Mouse (Mus musculus) adrenal gland, adult 18-20 months (tissue): ENCODE results near the gene Olfr1413. TPM values are rescaled to one million over a fixed set of nuclear protein-coding genes. Genes with fewer than 3 reads are reported as not detected.
A peak's percentile ranks its signal among the peaks of the same experiment; 100 is the strongest.

Experiments
- DNase-seq, 2 experiments: peaks; one replicate each; pipeline ENCODE4 v3.0.0; 2021 to 2022; ENCODE audit warnings: low spot score in 2 of 2
- long read RNA-seq, 2 experiments: library from polyadenylated mRNA; stranded (forward); transcript quantifications; one replicate each; pipeline ENCODE4 v2.0.0; 2021
- total RNA-seq, 2 experiments: library from RNA; stranded (reverse); gene quantifications; 1 replicate in 1 of 2; 2 replicates in 1 of 2; pipeline ENCODE4 v1.2.3; 2021

The Olfr1413 gene
- not detected for total RNA-seq
- long read RNA-seq, experiment 1: 0 reads
- long read RNA-seq, experiment 2: 0 reads

DNA sequence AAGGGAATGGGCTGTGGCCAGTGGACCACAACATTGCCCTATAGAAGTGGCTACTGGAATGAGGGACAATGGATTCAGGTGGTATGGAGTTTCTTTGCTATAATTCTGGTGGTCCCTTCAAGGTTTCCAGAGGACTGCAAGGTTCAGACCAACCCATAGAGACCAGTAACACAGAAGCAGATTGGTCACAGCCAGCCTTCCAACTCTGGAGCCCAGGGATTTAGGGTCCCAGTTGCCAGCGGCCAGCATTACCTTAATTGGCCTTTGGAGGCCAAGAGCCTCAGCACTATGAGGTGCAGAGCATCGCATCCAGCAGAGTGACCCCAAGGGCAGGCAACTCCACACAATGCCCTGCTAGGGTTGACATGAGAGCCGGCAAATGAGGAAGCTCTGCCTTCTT lies at the start of gene Olfr1413:
Gene Olfr1413 (plus strand): TSS at position 301 of the 400 bp plus-strand sequence.
- DNase-seq: no peak

DNA sequence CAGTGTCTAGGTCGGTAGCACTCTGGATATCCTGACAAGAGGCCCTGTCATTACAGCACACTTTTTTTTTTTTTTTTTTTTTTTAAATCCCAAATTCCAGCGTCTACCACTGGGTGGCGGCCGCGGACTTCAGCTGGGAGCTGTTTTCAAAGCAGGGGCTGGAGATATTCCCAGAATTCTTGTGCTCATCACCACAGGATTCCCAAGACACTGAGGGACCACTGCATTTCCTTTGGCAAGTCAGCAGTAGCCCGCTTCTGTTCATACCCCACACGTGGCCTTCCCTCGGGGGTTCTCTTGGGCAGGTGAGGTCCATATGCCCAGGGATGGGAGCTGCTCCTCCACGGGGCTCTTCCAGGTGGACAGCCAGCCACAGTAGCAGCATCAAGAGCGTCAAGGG lies 49.7 kb upstream of the Olfr1413 start:
- peak in 1 of 2 experiments; percentile 46 for DNase-seq

GRCm38 (mm10) chr1:92523764-92524163 lies 47.4 kb upstream of the Olfr1413 start:
- DNase-seq: no peak

DNA sequence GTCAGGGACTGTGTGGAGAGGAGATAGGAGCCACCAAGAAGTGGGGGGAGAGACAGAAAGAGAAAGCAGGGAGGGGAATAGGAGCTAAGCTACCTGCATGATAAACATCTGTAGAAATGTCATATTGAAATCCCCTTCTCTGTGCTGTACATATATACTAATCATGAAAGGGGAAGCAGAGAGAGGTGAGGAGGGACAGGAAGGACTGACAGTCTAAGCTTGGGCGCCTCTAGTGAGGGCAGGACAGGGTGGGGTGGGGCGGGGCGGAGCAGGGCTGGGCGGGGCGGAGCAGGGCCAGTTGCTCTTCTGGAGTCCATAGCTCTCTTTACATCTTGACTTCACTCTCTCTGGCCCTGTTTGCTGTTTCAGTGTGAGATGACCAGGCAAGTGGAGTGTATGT lies 34.1 kb upstream of the Olfr1413 start:
- DNase-seq: no peak

DNA sequence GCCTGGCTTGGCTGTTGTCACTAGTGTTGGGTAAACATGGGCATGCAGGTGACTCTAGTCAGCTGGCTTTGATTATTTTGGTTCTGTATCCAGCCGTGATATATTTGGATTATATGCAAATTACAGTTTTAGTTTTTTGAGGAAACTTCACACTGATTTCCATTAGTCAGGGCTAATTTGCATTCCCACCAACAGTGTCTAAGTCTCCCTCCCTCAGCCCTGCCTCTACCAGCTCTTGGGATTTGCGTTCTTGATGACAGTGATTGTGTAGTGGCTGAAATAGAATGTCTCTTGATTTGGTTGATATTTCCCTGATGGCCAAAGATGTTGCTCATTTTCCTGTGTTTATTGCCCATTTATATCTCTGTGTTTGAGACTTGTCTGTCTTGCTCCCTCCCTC lies 32.1 kb upstream of the Olfr1413 start:
- no peak for DNase-seq

DNA sequence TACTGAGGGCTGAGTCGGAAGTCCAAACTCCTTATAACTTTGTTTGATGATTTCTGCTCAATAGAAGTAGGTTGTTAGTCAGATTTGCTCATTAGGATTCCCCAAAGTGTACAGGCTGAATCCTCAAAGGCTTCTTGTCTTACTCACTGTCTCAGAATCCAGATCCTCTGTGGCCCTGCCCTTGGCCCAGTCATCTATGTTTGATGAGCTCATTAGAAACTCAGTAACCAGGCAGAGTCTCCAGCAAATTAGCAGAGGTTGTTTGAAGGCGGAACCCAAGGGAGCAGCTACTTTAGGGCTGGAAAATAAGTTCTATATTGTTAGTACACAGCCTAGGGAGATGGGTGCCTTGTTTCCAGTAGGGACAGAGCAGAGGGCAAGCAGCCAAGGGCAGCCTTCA lies 25.2 kb upstream of the Olfr1413 start:
- DNase-seq: no peak

- no peak for DNase-seq
Observed at GRCm38 (mm10) chr1:92585479-92585878, 14.4 kb downstream of the Olfr1413 start, which contains the start of gene Olfr1412. TSS of gene Olfr1412 (plus strand) at chr1:92585779.

DNA sequence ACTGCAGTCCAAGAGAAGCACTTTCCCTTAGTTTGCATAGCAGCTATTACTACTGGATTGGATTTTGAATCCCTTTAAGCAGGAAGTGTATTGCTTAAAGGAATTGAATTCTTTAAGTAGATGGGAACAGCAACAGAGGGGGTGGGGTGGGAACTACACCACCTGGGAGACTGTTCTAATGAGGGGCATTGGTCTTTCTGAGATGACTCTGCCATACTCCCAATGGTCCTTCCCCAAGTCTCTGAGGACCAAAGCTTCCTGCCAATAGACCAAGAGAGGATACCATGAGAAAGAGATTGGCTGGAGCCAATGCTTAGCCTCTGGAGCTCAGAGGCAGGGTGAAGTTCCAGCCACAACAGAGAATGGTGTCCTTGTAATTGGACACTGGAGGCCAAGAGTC lies 23.0 kb downstream of the Olfr1413 start, which contains the start of gene Olfr1411:
Gene Olfr1411 (plus strand): TSS at position 301 of the 400 bp plus-strand sequence.
- DNase-seq: no peak

DNA sequence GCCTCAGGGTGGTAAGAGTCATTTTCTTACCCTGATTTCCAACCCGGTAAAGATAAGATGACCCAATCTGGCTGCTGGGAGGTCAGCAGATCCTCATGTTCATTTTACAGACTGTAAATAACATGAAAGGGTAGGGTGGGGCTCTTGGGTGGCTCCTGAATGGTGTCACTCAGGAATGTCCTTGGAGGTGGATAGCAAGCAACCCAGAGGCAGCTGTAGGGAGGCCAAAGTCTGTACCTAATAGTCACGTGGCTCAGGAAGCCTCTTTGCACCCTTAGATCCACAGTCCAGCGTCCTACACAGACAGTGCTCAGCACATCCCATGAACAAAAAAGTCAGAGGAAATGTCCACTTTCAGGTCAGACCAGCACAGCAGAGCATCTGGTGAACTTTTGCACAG lies 24.9 kb downstream of the Olfr1413 start:
- no peak for DNase-seq

DNA sequence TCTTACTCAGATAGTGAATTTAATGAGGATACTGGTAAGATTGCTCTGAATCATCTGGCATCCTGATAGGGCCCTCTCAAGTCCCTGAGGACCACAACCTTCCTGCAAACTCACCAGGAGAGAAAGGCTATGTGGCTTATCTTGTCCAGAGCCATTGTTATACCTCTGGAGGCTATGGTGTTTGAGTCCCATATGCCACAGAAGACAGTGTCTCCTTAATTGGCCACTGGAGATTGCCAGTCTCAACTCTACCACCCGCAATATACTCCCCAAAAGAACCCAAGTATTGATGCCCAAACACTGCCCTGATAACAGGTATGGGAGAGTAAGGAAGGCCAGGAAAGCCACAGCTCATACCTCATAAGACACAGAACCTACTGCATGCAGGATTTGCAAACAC lies 34.4 kb downstream of the Olfr1413 start, which contains the start of gene Olfr1410:
Gene Olfr1410 (plus strand): TSS at position 301 of the 400 bp plus-strand sequence.
- DNase-seq: no peak

- DNase-seq: no peak
Observed at GRCm38 (mm10) chr1:92607711-92608110, 36.6 kb downstream of the Olfr1413 start.

- DNase-seq: peak; percentile 54 to 61
Observed at GRCm38 (mm10) chr1:92611008-92611407, 39.9 kb downstream of the Olfr1413 start.

- no peak for DNase-seq
Observed at GRCm38 (mm10) chr1:92613175-92613574, 42.1 kb downstream of the Olfr1413 start.

DNA sequence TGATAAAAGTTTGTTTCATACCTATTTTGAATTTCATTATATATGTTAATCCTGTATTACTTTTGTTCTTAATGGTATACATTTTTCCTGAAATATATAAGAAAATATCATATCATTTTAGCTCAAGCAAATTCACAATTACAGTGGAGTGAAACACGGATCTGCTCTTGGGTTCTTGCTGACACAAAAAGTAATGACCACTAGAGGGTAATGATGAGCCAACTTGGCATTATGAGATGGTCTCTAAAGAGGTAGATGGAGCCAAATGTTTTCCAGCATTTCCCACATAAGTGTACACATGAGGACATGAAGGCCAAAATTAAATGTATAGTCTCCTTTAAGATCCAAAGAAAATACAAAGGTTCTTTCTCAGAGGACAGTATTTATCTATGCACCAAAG lies 43.4 kb downstream of the Olfr1413 start:
- no peak for DNase-seq

- DNase-seq: no peak
Observed at GRCm38 (mm10) chr1:92616046-92616445, 44.9 kb downstream of the Olfr1413 start.

DNA sequence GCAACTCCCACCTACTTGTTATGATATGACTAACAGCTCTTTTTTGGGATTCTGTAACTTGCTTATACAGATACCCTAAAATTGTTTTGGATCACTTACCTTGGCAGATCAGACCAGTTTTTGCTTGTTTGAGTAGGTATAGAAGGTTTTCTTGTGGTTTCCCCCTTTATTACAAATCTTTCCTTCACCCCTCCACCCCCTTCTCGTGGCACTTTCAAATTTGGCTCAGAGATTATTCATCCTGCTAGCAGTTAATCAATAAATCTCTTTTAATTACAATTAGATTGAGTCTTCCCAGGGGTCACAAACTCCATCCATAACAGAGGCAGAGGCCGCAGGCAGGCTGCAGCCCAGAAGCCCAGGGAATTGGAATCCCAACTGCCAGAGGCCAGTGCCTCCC lies 46.4 kb downstream of the Olfr1413 start, which contains the start of gene Olfr12:
Gene Olfr12 (plus strand): TSS at position 301 of the 400 bp plus-strand sequence.
- no peak for DNase-seq

DNA sequence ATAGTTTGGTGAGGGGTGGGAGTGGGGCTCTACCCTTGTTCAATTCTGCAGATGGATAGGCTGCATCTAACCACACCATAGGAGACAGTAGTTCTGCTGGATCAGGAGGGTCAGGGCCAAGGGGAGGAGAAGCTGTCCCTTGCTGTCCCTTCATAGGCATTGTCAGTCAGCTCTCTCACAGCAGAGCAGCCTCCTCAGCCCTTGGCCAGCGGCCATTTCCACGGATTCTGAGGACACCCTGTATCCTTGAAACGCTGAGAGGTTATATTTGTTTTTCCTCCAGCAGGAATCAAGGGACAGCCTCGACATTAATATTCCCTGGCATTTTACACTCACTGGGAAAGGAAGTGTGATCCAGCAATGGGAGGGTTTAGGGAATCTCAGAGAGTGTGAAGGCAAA lies 47.2 kb downstream of the Olfr1413 start:
- DNase-seq: peak; percentile 46 to 69

Other genes with a start within 250 kb of the Olfr1413 start
- 100 to 1,000 TPM; 352 to 602 TPM for gene Ndufa10, start 97.5 kb upstream of the Olfr1413 start, total RNA-seq
- gene Olfr1416, start 86.2 kb upstream of the Olfr1413 start, total RNA-seq: not detected
- gene Olfr1415, start 75.2 kb upstream of the Olfr1413 start, total RNA-seq: not detected
- not detected for gene Olfr1414, start 52.7 kb upstream of the Olfr1413 start, total RNA-seq
- gene Olfr1412, start 14.5 kb downstream of the Olfr1413 start, total RNA-seq: not detected
- gene Olfr1411, start 23.1 kb downstream of the Olfr1413 start, total RNA-seq: not detected
- gene Olfr1410, start 34.5 kb downstream of the Olfr1413 start, total RNA-seq: not detected
- gene Olfr12, start 46.5 kb downstream of the Olfr1413 start, total RNA-seq: not detected
- gene Cops9, start 70.7 kb downstream of the Olfr1413 start, total RNA-seq: 100 to 1,000 TPM; 348 to 366 TPM
- gene Otos, start 77.5 kb downstream of the Olfr1413 start, total RNA-seq: not detected